In the genomic region with DNA sequence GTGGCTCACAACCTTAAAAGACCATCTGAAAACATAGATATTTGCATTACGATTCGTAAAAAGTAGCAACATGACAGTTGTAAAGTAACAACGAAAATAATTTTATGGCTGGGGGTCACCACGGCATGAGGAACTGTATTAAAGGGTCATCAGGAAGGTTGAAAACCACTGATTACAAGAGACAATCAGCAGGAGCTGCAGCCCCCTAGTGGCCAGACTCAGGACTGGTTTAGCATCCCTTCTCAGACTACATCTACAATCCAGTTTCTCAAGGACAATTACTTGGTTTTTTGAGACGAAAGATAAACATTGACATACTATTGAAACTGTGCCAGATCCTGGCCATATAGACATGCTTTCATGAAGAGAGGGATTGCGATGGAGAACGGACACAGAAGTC, we compare ENCODE assay signal across 9 mouse cellular contexts. TPM values are rescaled to one million over a fixed set of nuclear protein-coding genes. Genes with fewer than 3 reads are reported as not detected.
DNase-seq lines count a peak whose midpoint lies in the region; ATAC-seq and TF ChIP-seq lines count a peak whose summit lies in the region.
"Had no signal": no experiment of that assay in that cellular context is flagged by ENCODE, and none has a peak within 500 bp of the region (broad histone marks: within the 10 kb centered on the region; RNA-seq: fewer than 3 reads in every experiment).

No protein-coding gene starts in this region.

- TF ChIP-seq POLR2A in ES-Bruce4 (IDR thresholded peaks at IDR 0.05; ENCODE audit: insufficient read depth, low read length) = no peak

- DNase-seq in gastrocnemius, adult 18-20 months (ENCODE audit: low spot score) = peak; percentile 17
- DNase-seq in gastrocnemius, postnatal 25 days = no peak
- peak; percentile 5 for DNase-seq in cerebellum, adult 9-11 months
- peak; percentile 62 for DNase-seq in gastrocnemius, postnatal 10 days
- peak; percentile 52 to 66 for DNase-seq in layer of hippocampus, postnatal 10 days (ENCODE audit: low spot score in 2 of 2)
- DNase-seq in testis, postnatal 14 days (ENCODE audit: low spot score) = peak; percentile 9

- TF ChIP-seq EP300 in ES-Bruce4 (IDR thresholded peaks at IDR 0.05; ENCODE audit: insufficient read depth, low read depth, low read length) = no peak

- no peaks in the 10 kb centered on the region for H3K27me3 ChIP-seq in ES-Bruce4 (ENCODE audit: control insufficient read depth, insufficient read depth, low read length, poor library complexity, severe bottlenecking)

- no peaks in the 10 kb centered on the region for H3K9me3 ChIP-seq in ES-Bruce4 (replicated peaks; ENCODE audit: control insufficient read depth, insufficient read depth, low read length, poor library complexity, severe bottlenecking)

- H3K9ac ChIP-seq in ES-Bruce4 (ENCODE audit: low read depth, poor library complexity, severe bottlenecking) = no peak overlapping the region

- 0 out of 2 replicates have a peak, but pooled peaks have one; percentile 38 for ATAC-seq in megakaryocyte, adult 5-6 weeks (ENCODE audit: poor library complexity, severe bottlenecking)

- H3K4me1 ChIP-seq in ES-Bruce4 (ENCODE audit: control insufficient read depth, insufficient read depth, low read length) = no peaks in the 10 kb centered on the region

- peak; percentile 46 for TF ChIP-seq CTCF in ES-Bruce4 (IDR thresholded peaks at IDR 0.05; ENCODE audit: low read depth, low read length)

- no peak overlapping the region for H3K4me3 ChIP-seq in ES-Bruce4 (ENCODE audit: low read depth, low read length)

- no peaks in the 10 kb centered on the region for H3K36me3 ChIP-seq in ES-Bruce4 (ENCODE audit: control insufficient read depth, insufficient read depth, low read length, poor library complexity, severe bottlenecking)

- no peak overlapping the region for H3K27ac ChIP-seq in ES-Bruce4 (ENCODE audit: insufficient read depth, low read length)
- H3K27ac ChIP-seq: macrophage had no signal

RNA-seq across cellular contexts. Expression of gene Htr2a, which starts 38.1 kb away (rescaled TPM):
- under 1 TPM; 0.09 to 0.14 TPM for total RNA-seq in gastrocnemius, adult 18-20 months (2021)
- total RNA-seq in gastrocnemius, postnatal 25 days (2021) = under 1 TPM; 0.10 to 0.35 TPM
- 0.10 TPM in 1 of 2 replicates, not detected in the other for polyA plus RNA-seq in ES-Bruce4 (2011; ENCODE audit: insufficient read depth, insufficient read length, low read depth, missing spikeins)
- under 1 TPM; 0.61 to 0.72 TPM for total RNA-seq in gastrocnemius, postnatal 10 days (2021)
- total RNA-seq in layer of hippocampus, postnatal 10 days (2021) = 1 to 10 TPM; 4.8 to 5.5 TPM
- 0.18 and 0.21 TPM in 2 replicates for total RNA-seq in megakaryocyte, adult 5-6 weeks (2015)
- not detected in 2 replicates for total RNA-seq in megakaryocyte, adult 5-6 weeks (2017)
